Mouse (Mus musculus): Measurements from ENCODE around the gene Itpk1. TPM values are rescaled to one million over a fixed set of nuclear protein-coding genes. Genes with fewer than 3 reads are reported as not detected.

The Itpk1 gene
- polyA plus RNA-seq, 1 experiment = 44.0 TPM

- Histone ChIP-seq H3K4me3 (ENCODE audit: low read depth, low read length) (no peak overlapping the region), H3K4me1 (ENCODE audit: control insufficient read depth, insufficient read depth, low read length) (peaks cover 3% of the 10 kb centered on the region), H3K9me3 (replicated peaks; ENCODE audit: control insufficient read depth, insufficient read depth, low read length, poor library complexity, severe bottlenecking) (no peaks in the 10 kb centered on the region), H3K27me3 (ENCODE audit: control insufficient read depth, insufficient read depth, low read length, poor library complexity, severe bottlenecking) (no peaks in the 10 kb centered on the region), H3K9ac (ENCODE audit: low read depth, poor library complexity, severe bottlenecking) (no peak overlapping the region), H3K27ac (ENCODE audit: insufficient read depth, low read length) (no peak overlapping the region), H3K36me3 (ENCODE audit: control insufficient read depth, insufficient read depth, low read length, poor library complexity, severe bottlenecking) (no peaks in the 10 kb centered on the region)
- TF ChIP-seq CTCF (IDR thresholded peaks at IDR 0.05; ENCODE audit: low read depth, low read length) (no peak), EP300 (IDR thresholded peaks at IDR 0.05; ENCODE audit: insufficient read depth, low read depth, low read length) (no peak), POLR2A (IDR thresholded peaks at IDR 0.05; ENCODE audit: insufficient read depth, low read length) (no peak)
Measured at GRCm38 (mm10) chr12:102566951-102567350, 137.8 kb downstream of the Itpk1 start.

- no peaks in the 10 kb centered on the region for H3K27me3 ChIP-seq (ENCODE audit: control insufficient read depth, insufficient read depth, low read length, poor library complexity, severe bottlenecking)
- H3K4me3 ChIP-seq (ENCODE audit: low read depth, low read length) = no peak overlapping the region
- no peak overlapping the region for H3K9ac ChIP-seq (ENCODE audit: low read depth, poor library complexity, severe bottlenecking)
- H3K36me3 ChIP-seq (ENCODE audit: control insufficient read depth, insufficient read depth, low read length, poor library complexity, severe bottlenecking) = no peaks in the 10 kb centered on the region
- no peak overlapping the region for H3K27ac ChIP-seq (ENCODE audit: insufficient read depth, low read length)
- no peaks in the 10 kb centered on the region for H3K9me3 ChIP-seq (replicated peaks; ENCODE audit: control insufficient read depth, insufficient read depth, low read length, poor library complexity, severe bottlenecking)
- TF ChIP-seq EP300 (IDR thresholded peaks at IDR 0.05; ENCODE audit: insufficient read depth, low read depth, low read length) = no peak
- no peak for TF ChIP-seq POLR2A (IDR thresholded peaks at IDR 0.05; ENCODE audit: insufficient read depth, low read length)
- TF ChIP-seq CTCF (IDR thresholded peaks at IDR 0.05; ENCODE audit: low read depth, low read length) = no peak
- H3K4me1 ChIP-seq (ENCODE audit: control insufficient read depth, insufficient read depth, low read length) = peaks cover 3% of the 10 kb centered on the region
Measured at GRCm38 (mm10) chr12:102565086-102565485, 139.6 kb downstream of the Itpk1 start.

GRCm38 (mm10) chr12:102557372-102557771, 147.4 kb downstream of the Itpk1 start:
- no peak overlapping the region for H3K4me3 ChIP-seq (ENCODE audit: low read depth, low read length)
- peaks cover 5% of the 10 kb centered on the region for H3K4me1 ChIP-seq (ENCODE audit: control insufficient read depth, insufficient read depth, low read length)
- no peaks in the 10 kb centered on the region for H3K9me3 ChIP-seq (replicated peaks; ENCODE audit: control insufficient read depth, insufficient read depth, low read length, poor library complexity, severe bottlenecking)
- no peak for TF ChIP-seq POLR2A (IDR thresholded peaks at IDR 0.05; ENCODE audit: insufficient read depth, low read length)
- no peak for TF ChIP-seq EP300 (IDR thresholded peaks at IDR 0.05; ENCODE audit: insufficient read depth, low read depth, low read length)
- no peak for TF ChIP-seq CTCF (IDR thresholded peaks at IDR 0.05; ENCODE audit: low read depth, low read length)
- H3K36me3 ChIP-seq (ENCODE audit: control insufficient read depth, insufficient read depth, low read length, poor library complexity, severe bottlenecking) = no peaks in the 10 kb centered on the region
- H3K27ac ChIP-seq (ENCODE audit: insufficient read depth, low read length) = no peak overlapping the region
- H3K9ac ChIP-seq (ENCODE audit: low read depth, poor library complexity, severe bottlenecking) = no peak overlapping the region
- H3K27me3 ChIP-seq (ENCODE audit: control insufficient read depth, insufficient read depth, low read length, poor library complexity, severe bottlenecking) = no peaks in the 10 kb centered on the region

GRCm38 (mm10) chr12:102555850-102556249, 148.9 kb downstream of the Itpk1 start:
- TF ChIP-seq POLR2A (IDR thresholded peaks at IDR 0.05; ENCODE audit: insufficient read depth, low read length) (no peak), CTCF (IDR thresholded peaks at IDR 0.05; ENCODE audit: low read depth, low read length) (no peak), EP300 (IDR thresholded peaks at IDR 0.05; ENCODE audit: insufficient read depth, low read depth, low read length) (no peak)
- H3K4me3 ChIP-seq (ENCODE audit: low read depth, low read length) = no peak overlapping the region

GRCm38 (mm10) chr12:102554721-102555516, 149.8 kb downstream of the Itpk1 start, which contains the start of gene Chga:
Gene Chga, plus strand, starts transcription at chr12:102554969.
- TF ChIP-seq CTCF (IDR thresholded peaks at IDR 0.05; ENCODE audit: low read depth, low read length) = no peak
- no peak for TF ChIP-seq EP300 (IDR thresholded peaks at IDR 0.05; ENCODE audit: insufficient read depth, low read depth, low read length)
- TF ChIP-seq POLR2A (IDR thresholded peaks at IDR 0.05; ENCODE audit: insufficient read depth, low read length) = peak; percentile 44
- no peaks in the 10 kb centered on the region for H3K36me3 ChIP-seq (ENCODE audit: control insufficient read depth, insufficient read depth, low read length, poor library complexity, severe bottlenecking)
- 0 out of 2 replicates have a peak within 1 kb of the TSS, but pooled peaks have one; percentile 2 for H3K9ac ChIP-seq (ENCODE audit: low read depth, poor library complexity, severe bottlenecking)
- peaks cover 3% of the 10 kb centered on the region for H3K4me1 ChIP-seq (ENCODE audit: control insufficient read depth, insufficient read depth, low read length)
- H3K27me3 ChIP-seq (ENCODE audit: control insufficient read depth, insufficient read depth, low read length, poor library complexity, severe bottlenecking) = no peaks in the 10 kb centered on the region
- H3K27ac ChIP-seq (ENCODE audit: insufficient read depth, low read length) = no peak within 1 kb of the TSS
- no peaks in the 10 kb centered on the region for H3K9me3 ChIP-seq (replicated peaks; ENCODE audit: control insufficient read depth, insufficient read depth, low read length, poor library complexity, severe bottlenecking)
- H3K4me3 ChIP-seq (ENCODE audit: low read depth, low read length) = peak within 1 kb of the TSS; percentile 90

More at GRCm38 (mm10) chr12:102555850-102556249, 148.9 kb downstream of the Itpk1 start:
- Histone ChIP-seq H3K9ac (ENCODE audit: low read depth, poor library complexity, severe bottlenecking) (no peak overlapping the region), H3K4me1 (ENCODE audit: control insufficient read depth, insufficient read depth, low read length) (peaks cover 3% of the 10 kb centered on the region), H3K27ac (ENCODE audit: insufficient read depth, low read length) (no peak overlapping the region), H3K36me3 (ENCODE audit: control insufficient read depth, insufficient read depth, low read length, poor library complexity, severe bottlenecking) (no peaks in the 10 kb centered on the region), H3K9me3 (replicated peaks; ENCODE audit: control insufficient read depth, insufficient read depth, low read length, poor library complexity, severe bottlenecking) (no peaks in the 10 kb centered on the region), H3K27me3 (ENCODE audit: control insufficient read depth, insufficient read depth, low read length, poor library complexity, severe bottlenecking) (no peaks in the 10 kb centered on the region)

GRCm38 (mm10) chr12:102553705-102554275, 150.9 kb downstream of the Itpk1 start:
- H3K9me3 ChIP-seq (replicated peaks; ENCODE audit: control insufficient read depth, insufficient read depth, low read length, poor library complexity, severe bottlenecking) = no peaks in the 10 kb centered on the region
- H3K4me1 ChIP-seq (ENCODE audit: control insufficient read depth, insufficient read depth, low read length) = peaks cover 1% of the 10 kb centered on the region
- no peak overlapping the region for H3K9ac ChIP-seq (ENCODE audit: low read depth, poor library complexity, severe bottlenecking)
- no peak overlapping the region for H3K27ac ChIP-seq (ENCODE audit: insufficient read depth, low read length)
- H3K4me3 ChIP-seq (ENCODE audit: low read depth, low read length) = no peak overlapping the region
- TF ChIP-seq POLR2A (IDR thresholded peaks at IDR 0.05; ENCODE audit: insufficient read depth, low read length) (no peak), EP300 (IDR thresholded peaks at IDR 0.05; ENCODE audit: insufficient read depth, low read depth, low read length) (no peak), CTCF (IDR thresholded peaks at IDR 0.05; ENCODE audit: low read depth, low read length) (no peak)
- H3K36me3 ChIP-seq (ENCODE audit: control insufficient read depth, insufficient read depth, low read length, poor library complexity, severe bottlenecking) = no peaks in the 10 kb centered on the region
- H3K27me3 ChIP-seq (ENCODE audit: control insufficient read depth, insufficient read depth, low read length, poor library complexity, severe bottlenecking) = no peaks in the 10 kb centered on the region
